Mouse (Mus musculus) thymus, adult 18-20 months (tissue): ENCODE measurements around the gene Slc5a2.

Experiments
- DNase-seq, 2 experiments: peaks; one replicate each; pipeline ENCODE4 v3.0.0; 2022; ENCODE audit warnings: mixed read lengths in 2 of 2

Gene Slc5a2

DNA sequence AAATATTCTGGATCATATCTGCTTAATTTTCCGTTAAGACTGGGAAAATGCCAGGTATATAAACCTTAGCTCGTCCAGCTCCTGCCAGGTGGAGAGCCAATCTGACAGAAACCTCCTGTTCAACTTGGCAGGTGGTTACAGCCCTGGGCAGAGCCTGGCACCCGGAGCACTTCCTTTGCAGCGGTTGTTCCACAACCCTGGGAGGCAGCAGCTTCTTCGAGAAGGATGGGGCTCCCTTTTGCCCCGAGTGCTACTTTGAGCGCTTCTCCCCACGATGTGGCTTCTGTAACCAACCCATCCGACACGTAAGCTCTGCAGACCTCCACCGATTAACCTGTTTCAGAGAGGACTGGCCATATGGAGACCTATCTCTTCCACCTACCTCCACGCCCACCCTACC, 13.5 kb upstream of the Slc5a2 start:
- no peak for DNase-seq

DNA sequence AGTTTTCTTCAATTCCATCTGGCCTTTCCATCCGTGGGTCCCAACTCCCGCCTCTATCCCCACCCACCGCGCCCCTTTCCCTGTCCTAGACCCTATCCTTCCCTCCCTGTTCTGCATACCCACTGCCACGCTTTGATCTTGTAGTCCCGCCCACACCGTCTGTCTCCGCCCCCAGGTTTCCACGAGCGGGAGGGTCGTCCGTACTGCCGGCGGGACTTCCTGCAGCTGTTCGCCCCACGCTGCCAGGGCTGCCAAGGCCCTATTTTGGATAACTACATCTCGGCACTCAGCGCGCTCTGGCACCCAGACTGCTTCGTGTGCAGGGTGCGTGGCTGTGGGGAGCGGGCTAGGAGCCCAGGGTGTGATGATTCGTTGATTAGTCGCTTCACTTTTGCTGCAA, 12.8 kb upstream of the Slc5a2 start:
- DNase-seq = peak; percentile 83 to 86

DNA sequence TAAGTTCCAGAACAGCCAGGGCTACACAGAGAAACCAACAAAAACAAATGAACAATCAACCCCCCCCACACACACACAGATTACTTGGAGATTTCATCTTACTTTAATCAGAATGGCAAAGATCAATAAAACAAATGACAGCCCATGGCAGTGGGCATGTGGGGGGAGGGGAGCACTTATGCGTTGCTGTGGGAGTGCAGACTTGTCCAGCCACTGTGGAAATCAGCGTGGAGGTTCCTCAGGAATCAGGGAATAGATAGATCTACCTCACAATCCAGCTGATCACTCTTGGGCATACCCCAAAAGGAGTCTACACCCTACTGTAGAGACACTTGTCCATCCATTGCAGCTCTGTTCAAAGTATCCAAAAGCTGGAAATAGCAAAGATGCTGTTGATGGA, 10.5 kb upstream of the Slc5a2 start:
- no peak for DNase-seq

DNA sequence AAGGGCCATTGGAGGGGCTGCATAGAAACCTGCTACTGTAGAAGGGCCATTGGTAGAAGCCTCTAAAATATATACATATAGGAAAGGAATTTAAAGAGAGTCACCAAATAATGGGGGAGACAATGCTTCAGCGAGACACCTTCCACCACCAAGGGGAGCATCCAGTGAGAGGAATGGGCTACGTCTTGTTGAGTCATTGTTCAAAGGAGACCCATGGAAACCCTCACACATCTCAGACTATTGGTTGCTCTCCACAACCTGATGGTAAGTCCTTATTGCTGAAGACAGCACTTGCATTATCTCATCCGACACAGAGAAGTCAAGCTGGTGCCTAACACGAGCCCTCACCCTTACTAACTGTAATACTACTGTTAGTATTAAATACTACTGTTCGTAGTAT, 9.7 kb upstream of the Slc5a2 start:
- no peak for DNase-seq

DNA sequence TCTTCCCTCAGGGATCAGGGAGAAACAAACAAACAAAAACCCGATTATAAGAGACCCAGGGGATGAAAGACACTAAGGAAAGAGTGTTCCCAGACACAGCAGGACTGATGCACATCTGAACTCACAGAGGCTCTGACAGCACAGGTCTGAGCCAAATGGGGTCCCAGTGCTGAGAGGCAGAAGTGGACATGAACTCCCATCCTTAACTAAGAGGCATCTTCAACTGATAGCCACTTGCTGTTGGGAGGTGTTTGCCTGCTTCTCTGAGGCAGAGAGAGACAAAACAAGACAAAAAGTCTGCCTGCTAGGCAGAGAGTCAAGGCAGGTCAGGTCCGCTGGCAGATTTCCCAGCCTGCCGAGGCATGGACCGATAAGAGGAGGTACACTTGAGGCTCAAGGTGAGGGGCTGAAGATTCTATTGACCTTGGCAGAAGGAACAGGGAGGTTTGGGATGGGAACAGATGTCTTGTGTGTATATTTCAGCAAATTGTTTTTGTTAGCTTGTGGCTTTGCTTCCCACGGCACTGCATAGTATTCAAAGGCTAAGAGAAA, 8.6 kb upstream of the Slc5a2 start:
- DNase-seq = no peak

DNA sequence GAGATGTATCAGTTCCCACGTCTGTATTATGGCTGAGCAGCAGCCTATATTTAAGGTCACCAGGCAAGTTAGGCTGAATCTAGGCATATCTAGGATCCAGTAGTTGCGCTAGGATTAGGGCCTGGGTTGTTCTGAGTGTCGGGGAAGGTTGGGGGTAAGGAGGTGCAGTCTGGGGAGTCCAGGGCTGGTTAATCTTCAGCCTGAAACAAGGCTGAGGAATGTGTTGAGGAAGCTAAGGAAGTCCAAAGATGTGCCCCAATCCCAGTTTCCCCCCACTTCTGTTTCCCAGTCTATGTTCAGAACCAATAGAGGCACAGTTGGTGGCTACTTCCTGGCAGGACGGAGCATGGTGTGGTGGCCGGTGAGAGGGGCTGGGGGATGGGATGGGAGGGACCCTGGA, 599 bp downstream of the Slc5a2 start:
- no peak for DNase-seq

DNA sequence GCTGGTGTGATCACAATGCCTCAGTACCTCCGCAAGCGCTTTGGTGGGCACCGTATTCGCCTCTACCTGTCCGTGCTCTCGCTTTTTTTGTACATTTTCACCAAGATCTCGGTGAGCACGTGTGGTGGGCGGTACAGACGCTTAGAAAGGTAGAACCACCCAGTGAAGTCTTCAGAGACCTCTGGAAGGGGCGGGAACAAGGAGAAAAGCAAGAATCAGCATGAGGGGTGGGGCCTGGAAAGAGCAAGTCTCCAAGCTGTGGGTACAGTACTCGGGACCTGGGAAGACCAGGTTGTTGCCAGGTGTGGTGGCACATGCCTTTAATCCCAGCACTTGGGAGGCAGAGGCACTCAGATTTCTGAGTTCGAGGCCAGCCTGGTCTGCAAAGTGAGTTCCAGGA, 1.9 kb downstream of the Slc5a2 start:
- DNase-seq = no peak

DNA sequence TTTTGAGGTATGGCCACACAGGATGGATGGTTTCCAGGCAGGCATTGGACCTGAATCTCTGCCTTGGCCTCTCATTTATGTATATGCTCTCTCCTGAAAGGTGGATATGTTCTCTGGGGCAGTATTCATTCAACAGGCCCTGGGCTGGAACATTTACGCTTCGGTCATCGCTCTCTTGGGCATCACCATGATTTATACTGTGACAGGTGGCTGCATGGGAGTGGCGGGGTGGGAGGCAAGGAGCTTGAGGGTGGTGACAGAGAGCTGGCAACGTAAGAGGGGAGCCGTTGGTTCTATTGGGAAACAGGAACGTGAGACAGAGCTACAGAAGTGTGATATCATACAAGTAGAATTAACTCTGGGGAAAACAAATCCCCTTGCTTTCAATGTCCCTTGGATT, 2.4 kb downstream of the Slc5a2 start:
- DNase-seq = no peak

DNA sequence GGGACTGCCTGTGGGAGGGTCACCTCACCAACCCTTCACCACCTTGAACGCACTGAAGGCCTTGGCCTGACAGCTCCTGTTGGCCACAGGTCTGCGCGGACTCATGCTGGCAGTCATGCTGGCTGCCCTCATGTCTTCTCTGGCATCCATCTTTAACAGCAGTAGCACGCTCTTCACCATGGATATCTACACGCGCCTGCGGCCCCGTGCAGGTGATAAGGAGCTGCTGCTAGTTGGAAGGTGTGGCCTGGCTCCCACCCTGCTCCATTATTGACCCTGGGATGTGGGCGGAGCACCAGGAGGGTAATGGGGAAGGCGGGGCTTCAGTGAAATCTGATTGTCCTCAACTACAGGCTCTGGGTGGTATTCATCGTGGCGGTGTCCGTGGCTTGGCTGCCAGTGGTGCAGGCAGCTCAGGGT, 5.0 kb downstream of the Slc5a2 start:
- no peak for DNase-seq

DNA sequence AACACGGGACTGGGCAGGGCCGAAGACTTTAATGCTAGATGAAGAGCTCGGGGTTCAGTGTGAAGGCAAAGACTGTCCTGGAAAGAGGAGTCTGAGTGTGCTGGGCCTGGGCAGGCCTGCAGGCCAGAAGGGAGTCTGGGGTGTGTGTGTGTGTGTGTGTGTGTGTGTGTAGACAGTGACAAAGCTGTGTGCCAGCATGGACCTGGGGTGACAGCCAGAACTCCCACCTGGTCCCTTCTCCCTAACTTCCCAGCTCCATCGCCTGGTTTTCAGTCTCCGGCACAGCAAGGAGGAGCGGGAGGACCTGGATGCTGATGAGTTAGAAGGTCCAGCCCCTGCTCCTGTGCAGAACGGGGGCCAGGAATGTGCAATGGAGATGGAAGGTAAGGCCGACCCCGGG, 6.0 kb downstream of the Slc5a2 start:
- DNase-seq = no peak

DNA sequence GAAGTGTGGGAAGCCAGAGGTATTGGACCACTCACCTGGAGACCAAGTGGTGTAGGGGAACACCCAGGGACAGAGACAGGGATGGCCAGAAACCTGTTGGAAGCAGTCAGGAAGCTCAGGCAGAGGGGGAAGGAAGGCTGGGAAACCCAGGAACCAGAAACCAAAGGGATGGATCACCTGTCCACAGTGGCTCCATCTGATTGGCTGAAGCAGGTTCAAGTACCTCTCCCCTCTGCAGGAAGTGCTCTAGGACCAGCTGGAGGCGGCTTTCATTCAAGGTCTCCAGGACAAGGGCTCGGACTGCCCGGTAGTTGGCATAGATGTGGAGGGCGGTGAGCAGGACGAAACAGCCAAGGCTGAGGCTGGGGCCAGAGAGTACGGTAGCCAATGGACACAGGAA, 10.6 kb downstream of the Slc5a2 start:
- no peak for DNase-seq

DNA sequence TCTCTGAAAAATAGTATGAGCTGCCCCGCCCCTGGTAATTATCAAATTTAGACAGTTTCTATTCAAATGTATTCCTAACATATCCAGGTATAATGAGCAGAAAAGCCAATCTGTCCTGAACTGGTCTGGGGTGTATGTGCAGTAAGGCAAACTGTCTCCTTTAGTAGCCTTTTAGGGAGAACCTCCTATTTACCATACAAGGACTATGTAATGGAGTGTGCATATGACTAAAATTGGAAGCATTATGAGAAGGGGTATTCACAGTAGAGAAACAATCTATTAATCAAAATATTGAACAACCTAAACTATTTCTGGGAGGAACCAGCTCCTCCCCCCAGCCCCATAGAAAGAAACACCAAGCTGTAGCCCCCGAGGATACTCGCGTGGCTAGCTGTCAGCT, 14.3 kb downstream of the Slc5a2 start:
- DNase-seq = no peak

DNA sequence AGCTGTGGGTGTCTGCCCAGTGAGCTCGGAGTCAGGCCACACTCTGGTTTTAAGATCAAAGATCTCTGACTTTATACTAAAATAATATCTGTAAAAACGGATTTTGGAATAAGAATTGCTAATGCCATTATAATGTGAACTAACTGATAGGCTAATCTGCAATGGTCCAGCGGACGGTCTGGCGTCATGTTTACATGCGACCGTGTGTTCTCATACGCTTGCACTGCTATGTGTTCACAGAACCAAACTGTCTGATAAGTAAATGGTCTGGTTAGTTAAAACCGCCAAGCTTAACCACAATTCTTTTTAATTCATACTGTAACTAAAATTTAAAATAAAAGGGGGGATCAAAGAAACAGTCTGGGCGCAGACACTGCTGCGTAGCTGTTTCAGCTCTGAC, 16.3 kb downstream of the Slc5a2 start:
- DNase-seq = no peak

DNA sequence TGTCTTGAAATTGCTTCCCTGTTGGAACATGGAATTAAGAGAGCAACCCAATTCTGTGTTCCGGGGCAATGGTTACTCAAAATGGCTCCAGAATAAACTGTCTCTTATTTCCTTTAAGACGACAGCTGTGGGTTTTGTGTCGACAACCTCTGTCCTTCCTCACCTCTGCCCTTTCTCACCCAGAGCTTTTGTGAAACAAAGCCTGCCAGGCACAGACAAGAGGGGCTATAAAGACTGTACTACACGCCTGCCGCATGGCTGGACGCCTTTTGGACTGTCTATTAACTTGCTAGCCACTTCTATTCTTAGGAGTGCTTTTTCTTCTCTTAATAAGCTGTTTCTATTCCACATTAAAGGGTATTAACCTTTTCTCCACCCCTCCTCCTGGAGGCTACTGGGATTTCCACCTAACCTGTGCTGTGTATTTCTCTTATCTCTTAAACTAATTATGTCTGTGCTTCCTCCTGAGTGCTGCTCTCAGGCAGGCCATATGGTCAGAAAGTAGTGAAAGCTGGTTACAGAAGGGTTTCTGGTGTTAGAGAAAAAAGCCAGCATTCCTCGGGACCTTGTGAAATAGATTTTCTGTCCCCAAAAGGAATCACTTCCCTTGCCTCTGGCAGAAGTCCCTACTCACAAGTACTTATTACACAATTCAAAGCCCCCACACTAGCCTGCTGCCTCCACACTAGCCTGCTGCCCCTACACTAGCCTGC, 17.2 kb downstream of the Slc5a2 start:
- DNase-seq = no peak

DNA sequence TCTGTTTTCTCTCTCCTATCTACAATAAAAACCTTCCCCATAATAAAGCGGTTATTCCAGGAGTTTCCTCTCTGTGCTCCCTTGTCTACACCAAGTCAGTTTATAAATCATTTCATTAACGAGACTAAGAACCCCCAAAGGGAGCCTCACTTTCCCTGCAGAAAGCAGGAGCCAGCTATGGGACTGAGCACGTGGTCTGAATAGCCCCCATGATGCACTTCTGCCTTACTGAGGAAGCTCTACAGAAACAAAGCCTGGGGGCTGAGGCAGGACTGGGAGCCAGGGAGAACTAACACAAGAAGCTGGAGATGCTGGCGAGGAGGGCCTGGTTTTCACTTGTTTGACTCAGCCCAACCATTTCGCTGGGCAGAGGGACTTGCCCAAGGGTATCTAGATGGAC, 18.6 kb downstream of the Slc5a2 start:
- no peak for DNase-seq

DNA sequence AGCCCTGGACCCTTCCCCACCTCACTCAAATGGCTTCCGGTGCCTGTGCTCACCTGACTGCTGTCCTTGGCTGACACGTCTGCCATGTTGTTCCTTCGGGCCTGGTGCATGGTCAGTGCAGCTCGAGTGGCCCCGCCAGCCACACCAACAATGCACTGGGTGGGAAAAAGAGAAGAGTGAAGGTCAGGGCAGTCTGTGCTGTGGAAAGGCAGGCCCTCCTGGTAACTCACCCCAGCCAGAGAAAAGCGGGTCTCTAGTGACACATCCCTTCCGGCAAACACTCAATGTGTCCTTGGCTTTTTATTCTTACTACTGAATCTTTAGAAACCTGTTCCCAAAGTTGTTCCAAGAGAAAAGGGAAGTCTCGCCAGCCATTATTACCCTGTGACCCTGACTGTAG, 19.6 kb downstream of the Slc5a2 start:
- DNase-seq = no peak

DNA sequence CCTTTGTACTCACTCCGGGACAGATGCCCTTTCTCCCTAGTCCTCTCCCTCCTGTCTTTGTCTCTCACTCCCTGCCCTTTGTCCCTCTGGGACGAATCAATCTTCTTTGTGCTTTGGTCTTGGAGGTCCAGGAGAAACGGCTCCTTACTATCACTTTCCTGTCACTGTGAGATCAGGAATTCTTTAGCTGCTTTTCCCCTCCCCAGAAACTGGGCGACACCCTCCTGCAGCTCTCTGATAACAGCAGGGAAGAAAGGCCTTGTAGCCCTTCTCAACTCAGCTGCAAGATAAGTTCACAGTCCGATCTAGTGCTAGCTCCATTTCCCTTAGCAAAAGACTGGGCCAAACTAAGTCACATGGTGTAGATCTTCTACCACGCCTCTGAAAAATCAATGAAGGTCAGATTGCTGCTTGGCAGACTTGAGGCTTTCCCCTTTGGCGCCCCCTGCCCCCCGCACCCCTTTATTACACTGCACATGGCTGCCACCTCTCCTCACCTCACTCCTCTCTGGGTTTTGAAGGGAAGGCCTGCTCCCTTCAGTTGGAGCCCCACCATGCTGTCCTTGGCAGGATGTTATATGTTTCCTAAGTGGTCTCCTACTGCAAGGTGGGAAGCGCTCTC, 23.6 kb downstream of the Slc5a2 start:
- DNase-seq = no peak

DNA sequence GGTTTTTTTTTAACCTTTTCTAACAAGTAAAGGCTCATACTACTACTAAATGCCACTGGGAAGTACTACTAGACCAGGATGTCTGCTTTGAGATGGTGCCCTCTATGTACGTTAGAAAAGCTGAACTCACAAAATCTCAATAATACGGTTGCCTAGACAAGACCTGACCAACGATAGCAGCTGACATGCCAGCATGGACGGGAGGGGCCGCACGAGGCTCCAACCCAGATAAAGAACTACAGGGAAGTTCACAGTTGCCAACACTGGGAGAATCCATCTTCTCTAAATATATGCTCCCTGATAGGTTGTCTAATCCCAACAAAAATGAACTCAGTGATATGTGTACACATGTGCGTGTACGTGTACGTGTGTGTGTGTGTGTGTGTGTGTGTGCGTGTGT, 29.3 kb downstream of the Slc5a2 start:
- DNase-seq = no peak

DNA sequence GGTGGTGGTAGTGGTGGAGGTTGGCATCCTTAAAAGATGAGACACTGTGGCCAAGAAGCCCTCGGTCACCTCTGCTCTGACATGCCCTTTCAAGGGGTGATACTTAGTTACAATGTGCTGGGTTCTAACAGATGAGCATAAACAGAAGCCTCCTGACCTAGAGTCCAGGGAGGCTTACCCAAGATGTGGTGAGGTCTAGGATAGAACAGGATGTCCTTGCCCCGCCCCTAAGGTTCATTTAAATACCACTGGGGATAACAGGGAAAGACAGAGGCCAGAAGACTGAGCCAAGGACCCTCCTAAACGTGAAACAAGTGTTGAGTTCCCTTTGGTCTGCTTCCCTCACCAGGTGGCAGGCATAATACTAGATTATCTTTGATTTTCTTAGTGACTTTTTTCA, 31.1 kb downstream of the Slc5a2 start:
- DNase-seq = no peak

DNA sequence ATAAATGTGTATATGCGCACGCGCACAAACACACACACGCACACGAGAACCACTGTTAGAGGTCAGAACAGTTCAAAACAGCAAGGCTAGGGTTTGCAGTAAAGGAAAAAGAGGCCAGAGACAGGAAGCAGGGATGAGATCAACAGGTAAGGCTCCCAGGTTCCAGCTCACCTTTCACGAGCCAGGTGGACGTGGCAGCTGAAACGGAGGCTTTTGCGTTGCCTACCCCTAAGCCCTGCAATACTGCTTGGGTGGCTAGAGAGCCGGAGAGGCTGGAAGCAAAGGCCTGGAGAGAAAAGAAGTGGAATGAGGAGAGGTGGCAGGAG, 31.8 kb downstream of the Slc5a2 start:
- no peak for DNase-seq

DNA sequence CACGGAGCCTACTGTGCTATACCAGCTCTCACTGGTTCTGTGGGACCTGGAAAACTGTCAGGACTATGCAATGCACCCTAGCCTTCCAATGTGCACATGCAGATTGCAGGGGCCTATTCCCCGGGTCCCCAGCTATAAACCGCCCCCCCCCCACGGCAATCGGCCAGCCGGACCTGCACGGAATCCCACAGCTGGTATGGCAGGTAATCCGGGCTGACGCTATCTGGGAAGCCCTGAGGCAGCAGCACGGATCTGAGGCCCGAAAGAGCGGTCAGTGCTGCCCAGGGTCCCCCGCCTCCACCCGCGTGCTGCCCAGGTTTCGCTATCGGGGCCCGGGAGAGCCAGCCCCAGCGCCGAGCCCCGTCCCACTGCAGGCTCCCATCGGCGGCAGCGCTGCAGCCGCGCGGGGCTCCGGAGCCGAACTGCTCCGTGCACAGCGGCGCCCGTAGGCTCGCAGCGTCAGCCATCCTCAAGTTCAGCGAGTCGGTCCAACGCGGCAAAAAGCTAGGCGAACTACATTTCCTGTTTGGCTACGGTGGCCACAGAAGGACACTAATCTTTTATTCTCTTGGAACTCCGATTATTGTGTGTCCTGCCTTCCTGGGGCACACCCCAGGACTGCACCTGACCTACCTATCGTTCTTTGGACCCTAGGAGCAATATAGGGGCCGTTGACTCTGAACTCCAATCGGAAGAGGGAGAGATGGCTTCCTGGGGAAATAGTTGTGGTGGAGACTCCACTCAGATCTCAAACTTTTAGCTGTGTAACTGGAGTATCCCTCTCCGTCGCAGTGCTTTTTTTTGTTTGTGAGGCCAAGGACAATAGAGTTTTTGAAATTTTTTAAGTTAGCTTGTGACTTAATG, 32.4 kb downstream of the Slc5a2 start, which contains the start of gene BC017158:
Gene BC017158 (minus strand): TSS at position 554 of the 864 bp plus-strand sequence.
- peak; percentile 45 to 63 for DNase-seq

DNA sequence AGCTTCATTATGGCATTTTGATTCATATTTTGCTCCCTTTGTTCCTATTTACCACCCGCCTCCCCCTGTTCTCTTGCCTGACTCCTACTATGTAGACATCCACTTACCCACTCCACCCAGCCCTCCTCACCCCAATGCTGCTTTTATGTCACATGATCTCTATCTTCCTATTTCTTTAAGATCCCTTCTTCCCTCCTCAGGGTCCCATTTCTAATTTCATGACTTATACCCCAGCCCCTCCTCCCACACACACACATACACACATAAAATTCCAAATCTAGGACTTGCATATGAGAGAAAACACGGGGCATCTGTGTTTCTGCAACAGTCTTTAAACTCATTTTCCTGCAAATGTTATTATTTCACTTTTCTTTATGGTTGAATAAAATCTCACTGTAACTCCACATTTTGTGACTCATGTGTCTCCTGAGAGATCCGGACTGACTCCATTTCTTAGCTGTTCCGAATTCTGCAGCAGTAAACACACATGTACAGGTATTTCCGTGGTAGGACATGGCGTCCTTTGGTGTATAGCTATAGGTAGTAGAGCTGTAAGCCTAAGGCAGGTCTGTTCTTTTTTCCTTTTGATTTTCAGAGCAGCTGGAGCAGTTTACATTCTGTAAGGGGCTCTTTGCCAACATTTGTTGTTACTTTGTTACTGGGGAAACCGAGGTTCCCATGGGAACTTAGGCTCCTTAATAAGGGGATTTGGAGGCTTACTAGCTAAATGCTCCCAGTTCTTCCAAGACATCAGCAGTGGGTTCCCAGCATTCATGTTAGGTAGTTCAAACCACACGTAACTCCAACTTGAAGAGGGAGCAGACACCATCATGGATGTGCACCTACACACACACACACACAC, 33.3 kb downstream of the Slc5a2 start:
- DNase-seq = no peak

DNA sequence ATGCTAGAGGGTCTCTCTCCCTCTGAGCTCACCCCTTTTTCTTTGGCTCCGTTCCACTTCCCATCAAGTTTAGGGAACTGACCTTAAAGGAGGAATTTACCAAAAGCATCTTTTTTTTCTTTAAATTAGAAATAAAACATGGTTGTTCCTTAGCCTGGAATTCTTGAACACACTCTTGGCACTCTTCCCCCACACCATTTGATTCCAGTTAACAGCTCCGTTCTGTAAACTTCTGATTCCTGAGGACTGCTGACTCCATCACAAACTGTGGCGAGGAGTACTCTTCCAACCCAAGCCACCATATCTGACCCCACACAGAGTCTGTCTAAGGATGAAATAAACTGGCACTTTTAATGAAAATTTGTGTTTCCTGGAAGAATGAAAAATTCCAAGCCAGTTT, 35.5 kb downstream of the Slc5a2 start:
- no peak for DNase-seq
